Mouse (Mus musculus) left cerebral cortex, adult 8-10 months (tissue): ENCODE measurements at regions not wholly inside any gene's neighbourhood (a gene's known extent, or its start where the extent isn't known, plus 50 kb on each side); places are given as distances from the start of the nearest gene placed in this dataset.
A peak's percentile ranks its signal among the peaks of the same experiment; 100 is the strongest.
"Not testable (repeated sequence)": the region's sequence is repeated elsewhere in the genome, so short reads cannot be mapped to it uniquely, and the experiment has no call there.

ENCODE experiments used
- DNase-seq, 2 experiments: peaks; one replicate each; pipeline ENCODE4 v3.0.0; 2022; ENCODE audit warnings: low spot score in 2 of 2

GRCm38 (mm10) chr13:52310954-52311353 is 220.1 kb downstream of the Diras2 start:
- DNase-seq: no peak

DNA sequence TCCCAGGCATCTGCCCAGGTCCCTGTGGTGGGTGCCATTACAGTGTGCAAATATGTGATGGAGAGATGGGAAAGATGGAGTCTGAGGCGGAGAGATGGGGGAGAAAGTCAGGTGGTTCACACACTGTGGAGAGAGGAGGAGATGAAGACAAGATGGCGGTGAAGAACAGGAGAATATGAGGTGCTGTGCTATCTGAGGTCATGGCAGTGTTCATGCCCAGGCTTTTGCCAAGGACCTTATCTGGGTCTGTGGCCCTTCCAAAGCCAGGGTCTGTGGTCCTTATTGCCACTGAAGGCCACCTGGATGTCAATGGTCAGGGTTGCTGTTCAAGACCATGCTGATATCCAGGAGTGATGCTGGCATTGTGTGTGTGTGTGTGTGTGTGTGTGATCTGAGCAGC is 212.8 kb downstream of the Diras2 start:
- DNase-seq: no peak

DNA sequence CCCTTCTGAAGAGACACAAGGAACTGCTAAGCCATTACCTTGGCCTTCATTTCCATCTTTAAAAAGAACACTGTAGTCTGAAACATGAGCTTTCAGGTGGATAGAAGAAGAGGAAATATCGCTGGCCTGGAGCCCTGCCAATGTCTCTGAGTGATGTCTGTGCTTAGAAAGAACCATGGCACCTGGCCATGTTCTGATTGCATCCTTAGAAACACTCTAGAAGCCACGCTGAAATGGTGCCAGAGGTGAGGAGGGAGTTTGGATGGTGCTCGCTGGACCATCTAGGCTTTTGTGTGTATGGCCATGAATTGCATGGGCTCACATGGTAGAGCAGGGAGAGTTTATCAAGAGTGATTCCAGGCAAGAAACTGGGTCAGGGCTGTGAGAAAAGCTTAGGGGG is 207.4 kb downstream of the Diras2 start:
- no peak for DNase-seq

DNA sequence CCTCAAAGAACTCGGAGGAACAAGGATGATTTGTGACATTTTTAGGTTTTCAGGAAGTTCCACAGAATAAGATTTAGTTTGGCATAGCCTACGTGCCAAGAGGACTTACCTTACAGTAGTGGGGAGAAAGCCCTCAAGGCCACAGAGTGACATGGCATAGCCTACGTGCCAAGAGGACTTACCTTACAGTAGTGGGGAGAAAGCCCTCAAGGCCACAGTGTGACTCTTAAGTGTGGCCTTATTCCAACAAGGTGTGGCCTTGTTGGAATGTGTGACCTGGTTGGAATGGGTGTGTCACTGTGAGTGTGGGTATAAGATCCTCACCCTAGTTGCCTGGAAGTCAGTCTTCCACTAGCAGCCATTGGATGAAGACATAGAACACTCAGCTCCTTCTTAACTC is 206.7 kb downstream of the Diras2 start:
- DNase-seq: not testable (repeated sequence)

- DNase-seq: not testable (repeated sequence)
Observed at GRCm38 (mm10) chr13:52325647-52326046, 205.4 kb downstream of the Diras2 start.

DNA sequence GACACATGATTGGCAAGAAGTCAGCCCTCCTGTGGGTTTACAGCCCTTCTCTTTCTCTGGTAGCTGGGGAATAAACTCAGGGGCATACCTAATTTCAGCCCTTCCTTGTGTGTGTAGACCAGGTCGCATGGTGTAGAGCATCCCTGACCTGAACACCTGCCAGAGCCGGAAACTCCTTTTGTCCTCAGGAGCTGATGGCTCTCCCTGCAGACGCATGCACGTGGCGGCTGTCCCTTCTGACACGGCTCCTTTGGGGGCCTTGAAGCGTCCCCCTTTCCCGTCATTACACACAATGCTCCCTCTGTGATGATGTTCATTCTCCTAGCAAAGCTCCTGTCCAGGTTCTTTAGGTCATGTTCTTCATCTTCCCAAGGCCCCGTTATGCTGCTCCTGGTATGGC is 203.3 kb downstream of the Diras2 start:
- DNase-seq: no peak

- DNase-seq: peak in 1 of 2 experiments; percentile 62
Observed at GRCm38 (mm10) chr13:52328766-52329165, 202.3 kb downstream of the Diras2 start.

DNA sequence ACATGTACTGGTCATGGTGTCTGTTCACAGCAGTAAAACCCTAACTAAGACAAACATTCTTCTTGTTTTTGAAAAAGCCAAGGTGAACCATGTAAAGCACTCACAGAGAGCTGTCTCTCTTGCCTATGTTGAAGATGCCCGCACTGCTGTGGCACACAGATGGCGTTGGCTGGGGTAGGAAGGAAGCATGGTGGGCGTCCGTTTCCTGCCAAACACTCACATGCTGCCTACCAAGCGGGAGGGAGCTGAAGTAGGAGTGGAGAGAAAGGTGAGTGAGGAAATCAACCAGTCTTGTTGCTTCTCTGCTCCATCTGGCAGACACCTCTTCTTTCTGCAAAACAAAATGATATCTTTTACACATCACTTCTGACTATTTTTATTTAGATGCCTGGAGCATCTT is 200.0 kb downstream of the Diras2 start:
- peak in 1 of 2 experiments; percentile 75 for DNase-seq

DNA sequence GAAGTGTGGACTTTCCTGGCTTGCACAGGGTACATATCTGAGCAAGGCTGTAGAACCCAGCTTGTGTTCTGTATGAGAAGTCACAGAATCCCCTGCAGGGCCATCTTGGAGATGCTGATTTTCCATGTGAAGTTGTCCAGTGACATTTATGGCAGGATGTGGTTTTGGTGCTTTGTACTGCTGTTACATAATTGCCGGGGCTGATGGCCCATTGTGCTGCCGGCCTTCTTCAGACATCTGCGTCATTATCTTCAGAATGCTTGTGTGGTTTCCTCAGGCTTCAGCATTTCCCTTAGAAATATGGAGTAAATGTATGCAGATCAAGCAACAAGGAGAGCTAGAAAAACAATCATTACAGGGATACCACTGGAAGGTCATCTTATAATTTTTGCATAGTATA is 196.1 kb downstream of the Diras2 start:
- DNase-seq: no peak

DNA sequence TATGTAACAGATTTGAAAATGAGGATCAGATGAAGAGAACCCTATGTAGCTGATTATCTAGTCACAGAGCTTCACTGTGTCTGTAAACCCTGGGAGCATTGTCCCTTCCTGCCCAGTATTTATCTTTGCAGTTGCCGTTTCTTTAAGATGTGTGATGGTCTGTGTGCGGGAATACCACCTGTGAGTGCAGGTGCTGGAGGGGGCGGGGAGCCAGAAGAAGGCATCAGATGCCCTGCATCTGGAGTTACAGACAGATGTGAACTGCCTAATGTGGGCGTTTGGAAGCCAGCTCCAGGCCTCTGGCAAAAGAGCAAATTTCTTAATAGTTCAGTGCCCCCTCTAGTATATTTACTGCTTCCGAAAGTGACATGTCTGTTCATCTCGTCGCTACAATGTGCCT is 193.1 kb downstream of the Diras2 start:
- no peak for DNase-seq

DNA sequence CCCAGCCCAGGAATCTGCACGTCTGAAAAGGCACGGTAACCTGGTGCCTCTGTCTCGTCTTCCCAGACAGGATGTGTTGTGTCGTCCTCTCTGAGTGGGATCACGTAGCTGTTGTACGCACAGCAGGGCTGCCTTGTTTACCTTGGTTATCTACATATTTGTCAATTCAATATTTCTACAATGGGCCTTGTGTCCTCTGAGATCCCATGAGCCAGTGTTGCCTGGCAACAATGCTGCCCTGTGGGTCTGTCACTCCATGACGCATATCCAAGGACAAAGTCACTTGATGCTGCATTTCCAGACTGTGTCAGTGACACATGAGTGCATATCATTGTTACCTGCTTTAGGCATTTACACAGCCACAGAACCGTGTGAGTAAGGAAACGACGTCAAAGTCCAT is 191.9 kb downstream of the Diras2 start:
- DNase-seq: no peak

DNA sequence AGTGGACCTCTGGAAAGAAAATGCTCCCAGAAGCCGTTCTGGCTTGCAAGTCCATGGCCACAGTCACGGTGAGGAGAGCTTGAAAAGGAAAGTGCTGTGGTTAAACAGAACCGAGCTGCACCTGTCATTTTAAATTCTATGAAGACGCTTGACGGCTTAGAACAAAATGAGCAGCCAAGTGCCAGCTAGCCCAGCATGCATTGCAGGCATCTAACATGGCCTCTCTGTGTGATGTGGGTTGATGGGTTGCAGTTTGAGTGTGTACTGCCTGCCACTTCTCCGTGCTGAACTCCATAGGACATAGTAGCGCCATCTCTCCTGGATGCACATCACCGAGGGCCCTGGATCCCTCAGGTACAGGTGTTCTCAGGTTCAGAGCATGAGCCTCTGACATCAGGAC is 189.1 kb downstream of the Diras2 start:
- no peak for DNase-seq

- DNase-seq: no peak
Observed at GRCm38 (mm10) chr13:52344383-52344782, 186.7 kb downstream of the Diras2 start.

- DNase-seq: no peak
Observed at GRCm38 (mm10) chr13:52344853-52345252, 186.2 kb downstream of the Diras2 start.

- DNase-seq: peak in 1 of 2 experiments; percentile 28
Observed at GRCm38 (mm10) chr13:52345375-52346026, 185.6 kb downstream of the Diras2 start.

- peak in 1 of 2 experiments; percentile 27 for DNase-seq
Observed at GRCm38 (mm10) chr13:52346027-52346375, 185.1 kb downstream of the Diras2 start.

- DNase-seq: no peak
Observed at GRCm38 (mm10) chr13:52347631-52348030, 183.4 kb downstream of the Diras2 start.

GRCm38 (mm10) chr13:52349606-52350005 is 181.5 kb downstream of the Diras2 start:
- no peak for DNase-seq

GRCm38 (mm10) chr13:52352576-52352975 is 178.5 kb downstream of the Diras2 start:
- no peak for DNase-seq

DNA sequence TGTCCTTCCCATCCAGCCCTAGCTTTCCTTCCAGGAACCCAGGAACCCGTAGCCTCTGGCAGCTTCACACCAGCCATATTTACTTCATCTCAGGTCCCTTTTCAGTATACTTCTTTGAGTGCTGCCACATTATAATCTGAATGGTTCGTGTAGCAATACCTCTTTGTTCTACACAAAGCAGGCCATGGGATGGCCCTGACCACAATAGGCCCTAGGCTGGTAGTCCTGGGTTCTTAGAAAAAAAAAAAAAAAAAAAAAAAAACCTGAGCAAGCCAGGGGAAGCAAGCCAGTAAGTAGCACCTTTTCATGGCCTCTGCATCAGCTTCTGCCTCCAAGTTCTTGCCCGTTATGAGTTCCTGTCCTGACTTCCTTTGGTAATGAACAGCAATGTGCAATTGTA is 177.6 kb downstream of the Diras2 start:
- no peak for DNase-seq

GRCm38 (mm10) chr13:52353966-52354365 is 177.1 kb downstream of the Diras2 start:
- DNase-seq: no peak

DNA sequence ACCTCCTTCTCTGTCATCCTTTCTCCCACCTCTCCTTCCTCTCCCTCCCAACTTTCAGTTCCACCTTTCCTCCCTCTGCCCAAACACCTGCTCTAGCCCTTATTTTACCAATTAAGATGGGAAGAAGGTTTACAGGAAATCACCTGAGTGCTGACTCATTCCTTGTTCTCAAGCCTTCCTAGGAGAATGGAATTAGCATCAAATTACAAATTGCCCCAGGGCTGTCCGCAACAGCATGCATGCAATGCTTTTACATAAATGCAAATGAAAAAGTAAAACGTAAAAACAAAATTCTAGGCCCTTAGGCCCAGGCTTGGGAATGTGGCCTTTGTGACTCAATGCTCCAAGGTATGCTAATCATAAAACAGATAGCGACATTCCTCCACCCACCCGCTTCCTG is 175.2 kb downstream of the Diras2 start:
- not testable (repeated sequence) for DNase-seq

- not testable (repeated sequence) for DNase-seq
Observed at GRCm38 (mm10) chr13:52359332-52359731, 171.7 kb downstream of the Diras2 start.
